Mouse (Mus musculus): Measurements from ENCODE around the gene B3galt5.

- no peak for TF ChIP-seq EP300 (IDR thresholded peaks at IDR 0.05)
- no peak for TF ChIP-seq CTCF (IDR thresholded peaks at IDR 0.05)
Observed at GRCm38 (mm10) chr16:96323166-96323565, 87.6 kb downstream of the B3galt5 start.

Measured in lung, postnatal 0 days (tissue).